In the genomic region with DNA sequence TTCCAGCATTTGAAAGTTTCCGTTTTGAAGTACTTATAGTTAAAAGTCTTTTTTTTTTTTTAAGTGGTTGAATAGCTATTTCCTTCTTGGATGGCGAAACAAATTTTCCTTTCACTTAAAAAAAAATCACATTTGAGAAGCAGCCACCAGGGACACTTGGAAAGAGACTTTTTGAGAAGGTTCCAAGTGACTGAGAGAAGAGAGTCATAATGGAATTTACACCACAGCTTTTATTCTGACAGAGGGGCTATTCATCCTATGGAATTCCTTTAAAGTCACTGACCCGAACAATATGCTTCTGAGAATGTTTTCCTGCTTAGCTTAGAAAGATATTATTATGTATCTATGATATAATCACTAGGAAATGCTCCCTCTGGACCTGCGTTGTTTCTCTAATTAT, we compare ENCODE assay signal across 32 mouse cellular contexts. TPM values are rescaled to one million over a fixed set of nuclear protein-coding genes. Genes with fewer than 3 reads are reported as not detected.
DNase-seq lines count a peak whose midpoint lies in the region; ATAC-seq lines count a peak whose summit lies in the region.
"Had no signal": no experiment of that assay in that cellular context is flagged by ENCODE, and none has a peak within 500 bp of the region (broad histone marks: within the 10 kb centered on the region; RNA-seq: fewer than 3 reads in every experiment).

No protein-coding gene starts in this region.

- no peaks in the 10 kb centered on the region for H3K9me3 ChIP-seq in limb, embryonic 12.5 days
- H3K9me3 ChIP-seq in limb, embryonic 10.5 days (replicated peaks): no peaks in the 10 kb centered on the region
- no peaks in the 10 kb centered on the region for H3K9me3 ChIP-seq in limb, embryonic 13.5 days
- H3K9me3 ChIP-seq: embryonic facial prominence, embryonic 15.5 days; forebrain, embryonic 13.5 days; heart, embryonic 13.5 days; hindbrain, embryonic 10.5 days; hindbrain, embryonic 15.5 days; kidney, embryonic 15.5 days; midbrain, embryonic 13.5 days; neural tube, embryonic 13.5 days; stomach, embryonic 15.5 days had no signal

- no peak overlapping the region for H3K27ac ChIP-seq in limb, embryonic 12.5 days
- H3K27ac ChIP-seq in limb, embryonic 10.5 days: no peak overlapping the region
- H3K27ac ChIP-seq in limb, embryonic 13.5 days: no peak overlapping the region
- H3K27ac ChIP-seq: embryonic facial prominence, embryonic 15.5 days; forebrain, embryonic 13.5 days; heart, embryonic 13.5 days; hindbrain, embryonic 10.5 days; hindbrain, embryonic 15.5 days; kidney, embryonic 15.5 days; midbrain, embryonic 13.5 days; neural tube, embryonic 13.5 days; stomach, embryonic 15.5 days had no signal

- H3K4me3 ChIP-seq in limb, embryonic 12.5 days (replicated peaks): no peak overlapping the region
- no peak overlapping the region for H3K4me3 ChIP-seq in limb, embryonic 10.5 days
- no peak overlapping the region for H3K4me3 ChIP-seq in limb, embryonic 13.5 days
- H3K4me3 ChIP-seq: embryonic facial prominence, embryonic 15.5 days; forebrain, embryonic 13.5 days; heart, embryonic 13.5 days; hindbrain, embryonic 10.5 days; hindbrain, embryonic 15.5 days; kidney, embryonic 15.5 days; midbrain, embryonic 13.5 days; neural tube, embryonic 13.5 days; stomach, embryonic 15.5 days had no signal

- H3K4me2 ChIP-seq in limb, embryonic 12.5 days: peak overlapping the region; percentile 10; the same call in 1 of the 2 replicates
- H3K4me2 ChIP-seq in limb, embryonic 13.5 days (replicated peaks): peak overlapping the region; percentile 23; the same call in 1 of the 2 replicates
- H3K4me2 ChIP-seq: embryonic facial prominence, embryonic 15.5 days; forebrain, embryonic 13.5 days; heart, embryonic 13.5 days; hindbrain, embryonic 15.5 days; kidney, embryonic 15.5 days; liver, embryonic 11.5 days; midbrain, embryonic 13.5 days; neural tube, embryonic 13.5 days; stomach, embryonic 15.5 days had no signal

- peak; percentile 36 for DNase-seq in embryo, embryonic 10.5 days (ENCODE audit: low spot score)
- no peak for DNase-seq in embryo, embryonic 9.5 days (ENCODE audit: extremely low spot score)
- DNase-seq in limb, embryonic 10.5 days (ENCODE audit: low spot score): no peak
- peak; percentile 60 for DNase-seq in 3T3-L1 (ENCODE audit: low read depth, low spot score)
- DNase-seq in adrenal gland, postnatal 4 days (ENCODE audit: low spot score in 2 of 2): no peak
- DNase-seq in spleen, postnatal 4 days (ENCODE audit: low spot score in 2 of 2): no peak
- DNase-seq: adrenal gland, adult 2 months; cerebellum, adult 9-10 months; cerebellum, postnatal 36 days; gastrocnemius, postnatal 25 days; heart, postnatal 14 days; kidney, adult 11 months; kidney, postnatal 4 days; layer of hippocampus, postnatal 36 days; left cerebral cortex, postnatal 4 days; lung, postnatal 10 days; right cerebral cortex, postnatal 14 days had no signal

- H3K27me3 ChIP-seq in limb, embryonic 12.5 days: no peaks in the 10 kb centered on the region
- H3K27me3 ChIP-seq in limb, embryonic 10.5 days (ENCODE audit: low read depth, poor library complexity, severe bottlenecking): no peaks in the 10 kb centered on the region
- no peaks in the 10 kb centered on the region for H3K27me3 ChIP-seq in limb, embryonic 13.5 days
- H3K27me3 ChIP-seq: embryonic facial prominence, embryonic 15.5 days; forebrain, embryonic 13.5 days; heart, embryonic 13.5 days; hindbrain, embryonic 15.5 days; kidney, embryonic 15.5 days; midbrain, embryonic 13.5 days; neural tube, embryonic 13.5 days; stomach, embryonic 15.5 days had no signal

- WGBS in limb, embryonic 12.5 days: 42% methylated on average over 4 of the region's 4 CpGs
- WGBS in limb, embryonic 10.5 days: 57% methylated on average over 4 of the region's 4 CpGs
- 28% methylated on average over 4 of the region's 4 CpGs for WGBS in limb, embryonic 13.5 days

- no peak for ATAC-seq in limb, embryonic 12.5 days (ENCODE audit: insufficient number of reproducible peaks, insufficient read depth, low FRiP score, low TSS enrichment, low read depth)
- no peak for ATAC-seq in limb, embryonic 13.5 days (ENCODE audit: low FRiP score, low read depth)
- ATAC-seq: forebrain, embryonic 13.5 days; inflammation-experienced regulatory T-cells, adult 6 months; midbrain, embryonic 13.5 days had no signal

- peaks cover 23% of the 10 kb centered on the region for H3K4me1 ChIP-seq in limb, embryonic 12.5 days (replicated peaks)
- H3K4me1 ChIP-seq in limb, embryonic 10.5 days: peaks cover 31% of the 10 kb centered on the region
- peaks cover 23% of the 10 kb centered on the region for H3K4me1 ChIP-seq in limb, embryonic 13.5 days
- H3K4me1 ChIP-seq: forebrain, embryonic 13.5 days; hindbrain, embryonic 15.5 days; midbrain, embryonic 13.5 days had no signal

- no peaks in the 10 kb centered on the region for H3K36me3 ChIP-seq in limb, embryonic 12.5 days
- no peaks in the 10 kb centered on the region for H3K36me3 ChIP-seq in limb, embryonic 10.5 days
- no peaks in the 10 kb centered on the region for H3K36me3 ChIP-seq in limb, embryonic 13.5 days
- H3K36me3 ChIP-seq: embryonic facial prominence, embryonic 15.5 days; G1E; heart, embryonic 13.5 days; hindbrain, embryonic 10.5 days; hindbrain, embryonic 15.5 days; kidney, embryonic 15.5 days; midbrain, embryonic 13.5 days; neural tube, embryonic 13.5 days; stomach, embryonic 15.5 days had no signal

- no peak overlapping the region for H3K9ac ChIP-seq in limb, embryonic 12.5 days (replicated peaks)
- H3K9ac ChIP-seq in limb, embryonic 13.5 days: no peak overlapping the region
- H3K9ac ChIP-seq: embryonic facial prominence, embryonic 15.5 days; forebrain, embryonic 13.5 days; heart, embryonic 13.5 days; hindbrain, embryonic 15.5 days; kidney, embryonic 15.5 days; midbrain, embryonic 13.5 days; neural tube, embryonic 13.5 days; stomach, embryonic 15.5 days had no signal

RNA-seq across cellular contexts. Expression of a gene that starts 36.7 kb away (rescaled TPM):
- polyA plus RNA-seq in limb, embryonic 12.5 days (2016; fragmentation: Nextera tagmentation; extraction: Ambion mirVana): 128 and 132 TPM in 2 replicates
- polyA plus RNA-seq in limb, embryonic 10.5 days (2016; fragmentation: Nextera tagmentation; extraction: Ambion mirVana): 129 and 160 TPM in 2 replicates
- 88.7 and 108 TPM in 2 replicates for polyA plus RNA-seq in limb, embryonic 13.5 days (2015; fragmentation: Nextera tagmentation; extraction: Ambion mirVana)
- total RNA-seq in adrenal gland, postnatal 4 days (2021): 10 to 100 TPM; 13.8 to 14.4 TPM
- total RNA-seq: heart, adult 8-10 months had no signal
- polyA plus RNA-seq: G1E had no signal

Comparison
In these comparisons a context has a peak if more than half of its experiments do, and no peak if none do; other contexts are left out.
1. DNase-seq: peak in embryo, embryonic 10.5 days (single experiment) and 3T3-L1 (single experiment); none in embryo, embryonic 9.5 days (single experiment), limb, embryonic 10.5 days (single experiment), adrenal gland, postnatal 4 days (0 of 2) and spleen, postnatal 4 days (0 of 2).